In genomic region chr11:91289194-91290123, GRCm38 (mm10) we compare ENCODE assay signal across 9 mouse cellular contexts.
DNase-seq lines count a peak whose midpoint lies in the region; ATAC-seq and TF ChIP-seq lines count a peak whose summit lies in the region.
"Had no signal": no experiment of that assay in that cellular context is flagged by ENCODE, and none has a peak within 500 bp of the region (broad histone marks: within the 10 kb centered on the region; RNA-seq: fewer than 3 reads in every experiment).

No protein-coding gene starts in this region.

- no peaks in the 10 kb centered on the region for H3K4me1 ChIP-seq in heart, adult 2 months (ENCODE audit: control insufficient read depth, insufficient read depth, low read length)
- H3K4me1 ChIP-seq in heart, embryonic 11.5 days (ENCODE audit: control insufficient read depth, insufficient read depth, low read length) = no peaks in the 10 kb centered on the region
- H3K4me1 ChIP-seq in ES-Bruce4 (ENCODE audit: control insufficient read depth, insufficient read depth, low read length) = peaks cover 1% of the 10 kb centered on the region
- 0 out of 2 replicates have a peak, but pooled peaks cover 4% of the 10 kb centered on the region for H3K4me1 ChIP-seq in embryonic facial prominence, embryonic 10.5 days
- H3K4me1 ChIP-seq in midbrain, embryonic 14.5 days (ENCODE audit: control insufficient read depth, insufficient read depth, low read length) = peaks cover 12% of the 10 kb centered on the region
- H3K4me1 ChIP-seq: megakaryocyte, embryonic 14.5 days had no signal

- no peak overlapping the region for H3K27ac ChIP-seq in heart, adult 2 months
- H3K27ac ChIP-seq in heart, embryonic 11.5 days (ENCODE audit: low read depth, low read length) = no peak overlapping the region
- no peak overlapping the region for H3K27ac ChIP-seq in ES-Bruce4 (ENCODE audit: insufficient read depth, low read length)
- no peak overlapping the region for H3K27ac ChIP-seq in embryonic facial prominence, embryonic 10.5 days (replicated peaks)
- no peak overlapping the region for H3K27ac ChIP-seq in midbrain, embryonic 14.5 days (replicated peaks; ENCODE audit: low read depth, low read length)

- TF ChIP-seq POLR2A in heart, adult 2 months (IDR thresholded peaks at IDR 0.05; ENCODE audit: insufficient read depth, low read depth, low read length) = no peak
- TF ChIP-seq POLR2A in ES-Bruce4 (IDR thresholded peaks at IDR 0.05; ENCODE audit: insufficient read depth, low read length) = no peak

- no peak overlapping the region for H3K4me2 ChIP-seq in heart, embryonic 11.5 days
- H3K4me2 ChIP-seq in midbrain, embryonic 14.5 days (ENCODE audit: low read length) = no peak overlapping the region

- no peak for TF ChIP-seq EP300 in heart, adult 2 months (IDR thresholded peaks at IDR 0.05; ENCODE audit: insufficient read depth, low read depth, low read length)
- TF ChIP-seq EP300 in ES-Bruce4 (IDR thresholded peaks at IDR 0.05; ENCODE audit: insufficient read depth, low read depth, low read length) = no peak

- intact Hi-C loops in heart, adult 2 months (cut with DNase I) = no loop called here

- no peak for ATAC-seq in heart, embryonic 11.5 days (replicated peaks; ENCODE audit: insufficient number of reproducible peaks, low FRiP score, low TSS enrichment)
- ATAC-seq in midbrain, embryonic 14.5 days (ENCODE audit: low FRiP score, low TSS enrichment) = no peak

- WGBS in heart, adult 2 months = 66% methylated on average over 10 of the region's 10 CpGs
- 66% methylated on average over 10 of the region's 10 CpGs for WGBS in heart, embryonic 11.5 days (ENCODE audit: insufficient replicate concordance)
- WGBS in embryonic facial prominence, embryonic 10.5 days = 58% methylated on average over 10 of the region's 10 CpGs
- 51% methylated on average over 10 of the region's 10 CpGs for WGBS in midbrain, embryonic 14.5 days

- no peak for DNase-seq in heart, adult 2 months
- DNase-seq in embryonic facial prominence, embryonic 10.5 days (ENCODE audit: low spot score) = peak; percentile 31
- DNase-seq in kidney, postnatal 25 days = peak; percentile 13 to 27
- peak; percentile 82 for DNase-seq in midbrain, embryonic 14.5 days
- DNase-seq in thymus, postnatal 25 days = no peak
- DNase-seq in c-Kit-positive CD71-positive TER-119-positive erythroid progenitor cells, embryonic 14.5 days (ENCODE audit: low spot score) = no peak

- no peaks in the 10 kb centered on the region for H3K27me3 ChIP-seq in heart, adult 2 months (ENCODE audit: control insufficient read depth, insufficient read depth, low read length)
- H3K27me3 ChIP-seq in heart, embryonic 11.5 days (ENCODE audit: control insufficient read depth, insufficient read depth, low read length) = no peaks in the 10 kb centered on the region
- H3K27me3 ChIP-seq in ES-Bruce4 (ENCODE audit: control insufficient read depth, insufficient read depth, low read length, poor library complexity, severe bottlenecking) = no peaks in the 10 kb centered on the region
- no peaks in the 10 kb centered on the region for H3K27me3 ChIP-seq in embryonic facial prominence, embryonic 10.5 days (replicated peaks; ENCODE audit: low read depth, poor library complexity, severe bottlenecking)
- no peaks in the 10 kb centered on the region for H3K27me3 ChIP-seq in midbrain, embryonic 14.5 days (ENCODE audit: control insufficient read depth, insufficient read depth, low read length)
- H3K27me3 ChIP-seq: megakaryocyte, embryonic 14.5 days had no signal

- no peaks in the 10 kb centered on the region for H3K36me3 ChIP-seq in heart, adult 2 months (ENCODE audit: control insufficient read depth, insufficient read depth, low read length)
- no peaks in the 10 kb centered on the region for H3K36me3 ChIP-seq in heart, embryonic 11.5 days (ENCODE audit: control insufficient read depth, insufficient read depth, low read length)
- no peaks in the 10 kb centered on the region for H3K36me3 ChIP-seq in ES-Bruce4 (ENCODE audit: control insufficient read depth, insufficient read depth, low read length, poor library complexity, severe bottlenecking)
- no peaks in the 10 kb centered on the region for H3K36me3 ChIP-seq in embryonic facial prominence, embryonic 10.5 days (replicated peaks)
- no peaks in the 10 kb centered on the region for H3K36me3 ChIP-seq in midbrain, embryonic 14.5 days (ENCODE audit: control insufficient read depth, insufficient read depth, low read length)

- no peaks in the 10 kb centered on the region for H3K9me3 ChIP-seq in heart, embryonic 11.5 days (replicated peaks; ENCODE audit: control insufficient read depth, low read length)
- H3K9me3 ChIP-seq in ES-Bruce4 (replicated peaks; ENCODE audit: control insufficient read depth, insufficient read depth, low read length, poor library complexity, severe bottlenecking) = no peaks in the 10 kb centered on the region
- no peaks in the 10 kb centered on the region for H3K9me3 ChIP-seq in embryonic facial prominence, embryonic 10.5 days
- H3K9me3 ChIP-seq in midbrain, embryonic 14.5 days (ENCODE audit: control insufficient read depth, low read length) = no peaks in the 10 kb centered on the region

- peak; percentile 40 for TF ChIP-seq CTCF in heart, adult 2 months (IDR thresholded peaks at IDR 0.05)
- peak; percentile 21 for TF ChIP-seq CTCF in ES-Bruce4 (IDR thresholded peaks at IDR 0.05; ENCODE audit: low read depth, low read length)

- no peak overlapping the region for H3K4me3 ChIP-seq in heart, adult 2 months
- H3K4me3 ChIP-seq in heart, embryonic 11.5 days (ENCODE audit: low read depth, low read length) = no peak overlapping the region
- H3K4me3 ChIP-seq in ES-Bruce4 (ENCODE audit: low read depth, low read length) = no peak overlapping the region
- no peak overlapping the region for H3K4me3 ChIP-seq in embryonic facial prominence, embryonic 10.5 days
- no peak overlapping the region for H3K4me3 ChIP-seq in midbrain, embryonic 14.5 days (replicated peaks; ENCODE audit: low read depth, low read length)
- H3K4me3 ChIP-seq: megakaryocyte, embryonic 14.5 days had no signal

- no peak overlapping the region for H3K9ac ChIP-seq in heart, adult 2 months (ENCODE audit: low read depth, low read length)
- no peak overlapping the region for H3K9ac ChIP-seq in heart, embryonic 11.5 days (ENCODE audit: low read depth, low read length)
- H3K9ac ChIP-seq in ES-Bruce4 (ENCODE audit: low read depth, poor library complexity, severe bottlenecking) = no peak overlapping the region
- H3K9ac ChIP-seq in midbrain, embryonic 14.5 days (replicated peaks; ENCODE audit: low read length) = no peak overlapping the region

- no peaks in the 10 kb centered on the region for H3K79me2 ChIP-seq in heart, adult 2 months (replicated peaks; ENCODE audit: control insufficient read depth, insufficient read depth, low read length)

Comparison
In these comparisons a context has a peak if more than half of its experiments do, and no peak if none do; other contexts are left out.
1. DNase-seq: peak in embryonic facial prominence, embryonic 10.5 days (single experiment), kidney, postnatal 25 days (2 of 2) and midbrain, embryonic 14.5 days (single experiment); none in heart, adult 2 months (0 of 2), thymus, postnatal 25 days (single experiment) and c-Kit-positive CD71-positive TER-119-positive erythroid progenitor cells, embryonic 14.5 days (single experiment).